Mouse (Mus musculus) cortical plate, adult 2 months (tissue): ENCODE results near the gene Traf3ip2.

Experiments
- CTCF ChIP-seq: fragments of 200-500 bp; IDR thresholded peaks from 2 replicates; pipeline ENCODE4 v1.5.1; 2011; ENCODE audit warnings: mild to moderate bottlenecking, control low read depth, low read length; ENCODE audit not compliant: insufficient read depth; ENCODE audit errors: extremely low read depth
- POLR2A ChIP-seq: fragments of 200-500 bp; IDR thresholded peaks from 2 replicates; pipeline ENCODE4 v1.6.1; 2011; ENCODE audit warnings: mild to moderate bottlenecking, low read length, control low read depth; ENCODE audit not compliant: insufficient read depth; ENCODE audit errors: extremely low read depth

DNA sequence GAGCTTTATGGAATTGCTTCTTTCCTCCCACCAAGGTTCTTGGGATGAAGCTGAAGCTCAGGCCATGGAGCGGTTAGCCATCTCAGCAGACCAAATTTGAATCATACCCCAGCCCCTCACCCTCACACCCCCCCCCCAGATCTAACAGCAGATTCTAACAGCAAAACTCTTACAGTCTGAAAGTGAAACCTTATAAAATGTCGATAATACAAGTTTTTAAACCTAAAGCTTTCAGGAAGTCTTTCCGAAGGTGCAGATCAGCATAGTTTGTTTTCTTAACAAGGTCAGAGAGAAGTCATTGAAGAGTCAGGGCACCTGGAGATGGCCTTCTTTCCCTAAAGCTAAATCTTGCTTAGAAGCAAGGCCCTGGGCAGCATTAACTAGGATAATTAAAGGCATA lies 53.3 kb downstream of the Traf3ip2 start:
- no peak for TF ChIP-seq CTCF
- no peak for TF ChIP-seq POLR2A
